Mouse (Mus musculus) liver, adult 2 months (tissue): ENCODE results near the gene Impdh1. TPM values are rescaled to one million over a fixed set of nuclear protein-coding genes. Genes with fewer than 3 reads are reported as not detected.

Experiments used
- DNase-seq: peaks from one replicate; pipeline ENCODE4 v3.0.0-alpha.2; 2011; ENCODE audit warnings: low read depth, low spot score; ENCODE audit errors: extremely low read depth
- H3K27ac ChIP-seq: fragments of 200-500 bp; replicated peaks from 2 replicates; pipeline ENCODE4 v1.5.1; 2012; ENCODE audit warnings: low read depth, mild to moderate bottlenecking, control low read depth, inconsistent platforms, low read length; ENCODE audit not compliant: insufficient read depth
- H3K27me3 ChIP-seq: fragments of 200-500 bp; 2 replicates; pipeline ENCODE4 v1.6.1; 2012; ENCODE audit warnings: mild to moderate bottlenecking, moderate library complexity, low read length, inconsistent platforms; ENCODE audit not compliant: control insufficient read depth, insufficient read depth
- H3K36me3 ChIP-seq: fragments of 200-500 bp; 2 replicates; pipeline ENCODE4 v1.6.1; 2012; ENCODE audit warnings: low read length, inconsistent platforms; ENCODE audit not compliant: control insufficient read depth, insufficient read depth
- H3K4me1 ChIP-seq: fragments of 200-500 bp; 2 replicates; pipeline ENCODE4 v1.6.1; 2011; ENCODE audit warnings: low read length; ENCODE audit not compliant: control insufficient read depth, insufficient read depth
- H3K4me3 ChIP-seq: fragments of 200-500 bp; 2 replicates; pipeline ENCODE4 v1.5.1; 2011; ENCODE audit warnings: low read depth, mild to moderate bottlenecking, control low read depth, low read length, moderate library complexity; ENCODE audit not compliant: insufficient read depth
- H3K79me2 ChIP-seq: fragments of 200-500 bp; 2 replicates; pipeline ENCODE4 v1.6.1; 2012; ENCODE audit warnings: inconsistent platforms, mild to moderate bottlenecking, low read length, moderate library complexity; ENCODE audit not compliant: control insufficient read depth, insufficient read depth
- H3K9ac ChIP-seq: fragments of 200-500 bp; 2 replicates; pipeline ENCODE4 v1.6.1; 2012; ENCODE audit warnings: low read depth, mild to moderate bottlenecking, control low read depth, inconsistent platforms, low read length
- CTCF ChIP-seq: fragments of 200-500 bp; IDR thresholded peaks from 2 replicates; pipeline ENCODE4 v1.5.1; 2011; ENCODE audit warnings: low read depth, low read length, control low read depth
- POLR2A ChIP-seq: fragments of 200-500 bp; IDR thresholded peaks from 2 replicates; pipeline ENCODE4 v1.6.1; 2011; ENCODE audit warnings: low read length, control low read depth; ENCODE audit not compliant: insufficient read depth; ENCODE audit errors: extremely low read depth
- WGBS: fragments of 180-500 bp; shearing (Covaris S2); methylation state at CpG from one replicate; pipeline ENCODE4 v1.1.7; 2018; 5-methylcytosine and 5-hydroxymethylcytosine counted together
- polyA plus RNA-seq: library from polyadenylated mRNA; depleted of rRNA; stranded (reverse); fragments of >200 nt; gene quantifications from 2 replicates; pipeline ENCODE4 v1.2.3, GENCODE M21; 2012
- total RNA-seq: library from RNA; depleted of rRNA; stranded (reverse); fragments of >200 nt; gene quantifications from 2 replicates; pipeline ENCODE4 v1.2.3, GENCODE M21; 2014

Gene Impdh1
- total and polyA plus RNA-seq, 2 experiments, result 1.1 to 5.2 TPM

DNA sequence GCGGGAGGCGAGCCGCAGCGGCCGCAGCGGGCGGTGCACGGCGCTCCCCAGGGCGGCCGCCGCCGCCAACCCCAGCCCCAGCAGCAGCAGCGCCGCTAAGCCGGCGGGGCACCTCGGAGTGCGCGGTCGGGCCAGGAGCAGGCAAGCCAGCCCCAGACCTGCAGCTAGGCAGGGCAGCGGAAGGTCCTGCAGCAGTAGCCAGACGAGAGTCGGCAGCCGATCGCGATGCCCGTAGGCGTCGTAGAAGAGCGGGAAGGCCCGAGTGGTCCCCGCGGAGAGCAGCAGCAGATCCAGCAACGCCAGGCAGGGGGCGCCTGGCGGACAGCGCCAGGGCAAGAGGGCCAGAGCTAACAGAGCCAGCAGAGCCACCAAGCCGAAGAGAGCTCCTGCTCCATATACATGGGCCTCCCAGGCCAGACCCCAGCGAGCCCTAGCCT is 45.2 kb downstream of the Impdh1 start:
- peak overlapping the region; percentile 69 for H3K9ac ChIP-seq
- H3K4me1 ChIP-seq, result peaks cover 4% of the 10 kb centered on the region; the same call in 1 of the 2 replicates
- DNase-seq, result peak; percentile 28
- no peak overlapping the region for H3K27ac ChIP-seq
- peaks cover 9% of the 10 kb centered on the region for H3K27me3 ChIP-seq
- TF ChIP-seq CTCF, result peak; percentile 85
- TF ChIP-seq POLR2A, result no peak
- no peaks in the 10 kb centered on the region for H3K79me2 ChIP-seq
- H3K36me3 ChIP-seq, result no peaks in the 10 kb centered on the region
- H3K4me3 ChIP-seq, result peak overlapping the region; percentile 70
- WGBS, result under 1% methylated on average over 36 of the region's 40 CpGs

DNA sequence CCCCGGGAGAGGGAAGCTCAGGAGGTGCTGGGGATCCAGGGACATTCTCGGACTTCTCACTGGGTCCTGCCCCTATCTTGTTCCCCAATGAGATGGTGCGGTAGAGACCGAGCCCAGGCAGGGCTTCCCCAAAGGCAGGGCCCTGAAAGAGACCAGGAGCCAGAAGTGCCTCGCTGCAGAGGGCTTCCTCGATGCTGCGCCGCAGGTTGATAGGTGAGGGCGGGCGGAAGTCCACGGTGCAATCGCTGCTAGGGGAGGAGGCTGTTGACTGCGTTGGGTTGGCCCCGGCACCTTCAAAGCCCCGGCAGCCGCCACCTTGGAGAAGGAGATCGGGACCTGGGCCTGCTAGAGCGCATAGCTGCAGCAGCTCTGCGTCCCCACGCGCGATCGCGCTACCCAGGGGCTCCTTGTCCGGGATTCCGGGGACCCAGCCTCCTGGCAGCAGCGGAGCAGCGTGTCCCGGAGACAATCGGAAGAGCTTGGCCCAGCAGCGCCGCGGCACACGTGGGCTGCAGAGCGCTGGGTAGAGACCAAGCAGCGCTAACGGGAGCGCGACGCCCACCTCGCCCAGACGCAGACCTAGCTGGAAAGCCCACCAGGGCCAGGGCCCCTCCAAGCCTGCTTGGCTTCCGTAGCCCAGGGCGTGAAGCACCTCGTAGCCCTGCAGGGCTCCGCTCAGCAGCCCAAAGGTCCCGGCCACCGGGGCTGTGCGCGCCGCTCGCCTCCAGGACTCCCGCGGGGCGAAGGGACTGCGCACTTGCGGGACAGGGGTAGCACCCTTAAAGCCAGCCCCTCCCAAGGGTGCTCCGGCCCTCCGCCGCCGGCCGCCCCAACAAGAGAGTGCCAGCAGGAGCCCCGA is 45.9 kb downstream of the Impdh1 start:
- peak; percentile 17 for DNase-seq
- TF ChIP-seq CTCF (no peak), POLR2A (no peak)

DNA sequence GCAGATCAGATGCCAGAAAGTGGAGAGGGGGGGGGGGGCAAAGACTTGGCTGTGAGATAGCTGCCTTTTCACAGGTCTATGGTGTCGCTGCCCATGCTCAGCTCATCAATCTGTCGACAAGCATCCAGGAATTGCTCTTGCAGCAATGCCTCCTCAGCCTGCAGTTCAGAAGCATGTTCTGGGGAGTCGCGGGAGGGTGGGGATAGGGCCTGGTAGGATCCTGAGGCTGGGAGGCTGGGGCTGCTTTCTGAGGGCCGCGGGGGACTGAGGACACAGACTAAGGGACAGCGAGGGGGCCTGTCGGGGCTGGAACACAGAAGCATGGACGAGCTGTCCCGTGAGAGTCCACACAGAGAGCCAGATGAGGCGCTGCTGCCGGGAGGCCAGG is 46.5 kb downstream of the Impdh1 start:
- TF ChIP-seq CTCF, result no peak
- TF ChIP-seq POLR2A, result no peak
- Histone ChIP-seq H3K36me3 (no peaks in the 10 kb centered on the region), H3K9ac (no peak overlapping the region), H3K27ac (no peak overlapping the region), H3K27me3 (peaks cover 9% of the 10 kb centered on the region), H3K4me3 (no peak overlapping the region), H3K79me2 (no peaks in the 10 kb centered on the region), H3K4me1 (peaks cover 4% of the 10 kb centered on the region; the same call in 1 of the 2 replicates)
- no peak for DNase-seq
- WGBS, result 20% methylated on average over 12 of the region's 12 CpGs

More for the DNA sequence above, 45.9 kb downstream of the Impdh1 start:
- Histone ChIP-seq H3K4me1 (peaks cover 4% of the 10 kb centered on the region; the same call in 1 of the 2 replicates), H3K36me3 (no peaks in the 10 kb centered on the region), H3K79me2 (no peaks in the 10 kb centered on the region), H3K9ac (peak overlapping the region; percentile 69), H3K27me3 (peaks cover 9% of the 10 kb centered on the region), H3K27ac (no peak overlapping the region), H3K4me3 (peak overlapping the region; percentile 70; the same call in 1 of the 2 replicates)
- whole genome bisulfite sequencing, result 2% methylated on average over 63 of the region's 63 CpGs

DNA sequence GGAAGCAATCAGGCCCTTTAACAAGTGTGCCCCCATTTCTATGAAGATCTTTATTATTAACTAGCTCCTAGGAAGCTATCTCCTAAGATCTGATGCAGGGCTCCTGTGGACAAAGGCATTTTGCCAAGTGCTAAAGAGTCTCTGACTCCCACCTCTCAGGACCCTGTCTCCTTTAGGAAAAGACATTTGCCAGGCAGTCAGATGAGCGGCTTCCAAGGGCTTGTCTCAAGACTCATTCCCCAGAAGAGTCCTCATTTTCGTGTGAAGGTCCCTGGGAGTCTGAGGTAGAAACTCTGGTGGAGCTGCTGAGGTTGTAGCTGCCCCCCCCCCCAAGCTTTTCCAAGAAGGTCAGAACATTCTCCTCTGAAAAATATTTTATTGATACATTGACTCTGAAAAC is 47.3 kb downstream of the Impdh1 start:
- H3K27ac ChIP-seq, result no peak overlapping the region
- peaks cover 9% of the 10 kb centered on the region for H3K27me3 ChIP-seq
- H3K4me1 ChIP-seq, result peaks cover 6% of the 10 kb centered on the region
- no peak for DNase-seq
- H3K79me2 ChIP-seq, result 0 out of 2 replicates have a peak, but pooled peaks cover 3% of the 10 kb centered on the region
- TF ChIP-seq CTCF (no peak), POLR2A (no peak)
- WGBS, result 53% methylated on average over 2 of the region's 2 CpGs
- H3K9ac ChIP-seq, result no peak overlapping the region
- no peaks in the 10 kb centered on the region for H3K36me3 ChIP-seq
- no peak overlapping the region for H3K4me3 ChIP-seq

GRCm38 (mm10) chr6:29166196-29166595 is 50.0 kb downstream of the Impdh1 start:
- peak; percentile 29 for DNase-seq
- H3K9ac ChIP-seq, result no peak overlapping the region
- 3% methylated on average over 1 of the region's 1 CpGs for WGBS

More at GRCm38 (mm10) chr6:29166196-29166595, 50.0 kb downstream of the Impdh1 start:
- peaks cover 9% of the 10 kb centered on the region for H3K27me3 ChIP-seq
- H3K79me2 ChIP-seq, result peaks cover 3% of the 10 kb centered on the region; the same call in 1 of the 2 replicates
- no peak overlapping the region for H3K4me3 ChIP-seq
- no peak overlapping the region for H3K27ac ChIP-seq
- no peaks in the 10 kb centered on the region for H3K36me3 ChIP-seq
- TF ChIP-seq CTCF, result 0 out of 2 replicates have a peak, but pooled peaks have one; percentile 35
- TF ChIP-seq POLR2A, result no peak
- H3K4me1 ChIP-seq, result peaks cover 7% of the 10 kb centered on the region
